Mouse (Mus musculus) lung, postnatal 25 days (tissue): ENCODE results near the gene Ap2a1.
A peak's percentile ranks its signal among the peaks of the same experiment; 100 is the strongest.

ENCODE experiments used
- DNase-seq: peaks from one replicate; pipeline ENCODE4 v3.0.0; 2022; ENCODE audit warnings: low spot score

Ap2a1 gene

DNA sequence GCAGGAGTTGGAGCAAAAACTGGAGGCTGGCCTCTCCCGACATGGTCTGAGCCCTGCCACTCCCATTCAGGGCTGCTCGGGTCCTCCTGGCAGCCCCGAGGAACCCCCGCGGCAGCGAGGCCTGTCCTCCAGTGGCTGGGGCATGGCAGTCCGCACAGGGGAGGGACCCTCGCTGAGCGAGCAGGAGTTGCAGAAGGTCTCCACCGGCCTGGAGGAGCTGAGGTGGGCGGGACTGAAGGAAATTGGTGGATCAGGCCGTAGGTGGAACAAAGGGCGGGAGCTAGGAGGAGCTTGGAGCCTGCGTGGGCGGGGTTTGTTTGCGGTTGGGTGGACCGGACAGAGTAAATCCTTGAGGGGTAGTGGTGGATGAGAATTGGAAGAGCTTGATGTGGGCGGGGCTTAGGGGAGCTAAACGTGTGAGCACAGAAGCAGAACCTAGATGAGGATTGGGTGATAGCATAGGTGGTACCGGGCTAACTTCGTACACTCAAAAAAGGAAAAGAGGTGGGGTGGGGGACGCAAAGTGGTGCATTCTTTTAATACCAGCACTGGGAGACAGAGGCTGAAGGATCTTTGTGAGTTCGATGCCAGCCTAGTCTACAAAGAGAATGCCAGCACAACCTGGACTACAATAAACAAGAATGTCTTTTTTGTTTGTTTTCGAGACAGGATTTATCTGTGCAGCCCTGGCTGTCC lies 23.5 kb upstream of the Ap2a1 start:
- peak; percentile 97 for DNase-seq

DNA sequence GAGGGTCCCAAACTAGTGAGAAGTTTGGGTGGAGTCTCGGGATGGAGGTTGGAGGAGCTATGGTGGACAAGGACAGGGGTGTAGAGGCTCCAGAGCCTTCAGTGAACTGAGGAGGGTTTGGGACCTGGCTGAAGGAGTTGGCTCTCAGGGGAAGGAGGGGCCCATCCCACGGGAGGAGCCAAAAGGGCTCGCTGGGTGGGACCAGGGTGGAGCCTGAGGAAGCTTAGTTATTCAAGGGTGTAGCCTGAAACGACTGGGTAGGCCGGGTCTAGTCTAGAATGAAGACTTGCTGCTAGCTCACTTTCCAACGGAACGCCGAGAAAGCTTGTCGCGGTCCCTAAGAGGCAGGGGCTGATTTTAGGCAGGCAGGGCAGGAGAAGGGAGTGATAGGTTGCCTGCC lies 22.7 kb upstream of the Ap2a1 start:
- peak; percentile 86 for DNase-seq

DNA sequence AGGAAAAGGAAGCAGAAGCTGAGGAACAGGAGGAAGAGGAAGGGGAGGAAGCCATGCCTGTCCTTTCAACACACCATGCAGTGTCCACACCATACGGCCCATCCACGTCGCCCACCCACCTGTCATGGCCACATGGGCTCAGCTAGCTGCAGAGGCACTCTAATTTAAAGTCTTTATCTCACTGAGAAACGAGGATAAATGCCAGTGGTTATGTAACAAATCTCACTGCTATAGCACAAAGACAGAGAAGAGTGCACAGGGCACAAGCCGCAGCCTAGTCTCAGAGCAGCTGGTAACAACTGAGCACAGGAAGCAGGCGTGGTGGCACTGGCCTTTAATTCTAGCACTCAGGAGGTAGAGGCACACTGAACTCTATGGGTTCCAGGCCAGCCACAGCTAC lies 20.6 kb upstream of the Ap2a1 start:
- no peak for DNase-seq

DNA sequence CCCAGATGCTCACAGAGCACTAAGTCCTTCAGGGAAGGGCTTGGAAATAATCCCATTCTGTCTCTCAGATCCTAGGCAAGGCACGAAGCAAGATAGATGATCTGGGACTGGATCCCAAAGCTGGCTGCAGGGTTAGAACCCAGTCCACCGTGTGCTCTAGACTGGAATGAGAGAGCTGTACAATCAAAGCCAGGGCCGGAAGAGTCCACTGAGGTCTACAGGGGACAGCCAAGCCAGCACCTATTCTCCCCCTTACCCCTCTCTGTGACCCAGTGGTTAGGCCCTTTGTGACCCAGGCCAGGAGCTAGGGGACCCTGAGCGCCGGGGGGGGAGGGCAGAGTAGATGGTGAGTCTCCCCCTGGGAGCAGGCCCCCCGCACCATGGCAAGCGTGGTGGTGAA lies 13.6 kb upstream of the Ap2a1 start, which contains the start of gene Tsks:
TSS of gene Tsks (plus strand) at position 301 of the 400 bp plus-strand sequence.
- no peak for DNase-seq

DNA sequence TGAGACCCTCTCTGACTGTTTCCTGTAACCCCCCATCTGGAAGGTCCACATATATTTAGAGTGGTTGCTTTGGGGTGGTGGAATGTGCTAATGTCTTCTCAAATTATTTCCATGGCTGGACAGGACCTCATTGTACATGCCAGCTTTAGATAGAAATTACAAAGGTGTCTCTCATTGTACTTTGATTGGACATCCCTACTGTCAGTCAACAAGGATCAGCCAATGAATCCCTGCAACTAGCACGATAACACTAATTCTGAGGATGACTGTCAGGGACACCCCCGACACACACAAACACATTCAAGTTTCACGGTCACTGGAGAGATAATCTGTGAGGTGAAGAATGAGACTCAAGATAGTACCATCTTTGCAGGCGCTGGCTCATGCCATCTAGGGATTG lies 9.4 kb upstream of the Ap2a1 start:
- no peak for DNase-seq

DNA sequence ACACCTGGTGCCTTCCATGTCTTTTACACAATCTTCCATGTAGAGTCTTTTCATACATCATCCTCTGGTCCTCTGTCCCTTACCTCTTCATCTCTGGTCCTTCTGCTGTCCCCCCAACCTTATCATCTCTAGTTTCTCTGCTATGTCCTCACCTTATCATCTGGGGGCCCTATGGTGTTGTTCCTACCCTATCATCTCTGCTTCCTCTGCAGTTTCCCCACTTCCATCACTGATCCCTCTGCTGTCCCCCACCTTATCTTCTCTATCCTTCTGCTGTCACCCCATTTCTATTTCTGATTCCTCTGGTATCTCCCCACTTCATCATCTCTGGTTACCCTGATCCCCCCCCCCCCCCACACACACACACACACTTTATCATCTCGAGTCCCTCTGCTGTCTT lies 726 bp downstream of the Ap2a1 start:
- no peak for DNase-seq

DNA sequence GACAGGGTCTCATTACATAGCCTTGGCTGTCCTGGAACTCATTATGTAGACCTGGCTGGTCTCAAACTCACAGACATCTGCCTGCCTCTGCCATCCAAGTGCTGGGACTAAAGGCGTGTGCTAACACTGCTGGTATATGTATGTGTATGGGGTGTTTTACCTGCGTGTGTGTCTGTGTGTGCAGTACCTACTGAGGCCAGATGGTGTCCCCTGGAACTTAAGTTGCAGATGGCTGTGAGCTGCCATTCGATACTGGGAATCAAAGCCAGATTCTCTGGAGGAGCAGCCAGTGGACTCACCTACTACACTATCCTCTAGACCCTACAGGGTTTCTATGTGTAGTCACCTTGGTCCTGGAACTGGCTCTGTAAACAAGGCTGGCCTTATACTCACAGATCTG lies 3.8 kb downstream of the Ap2a1 start:
- DNase-seq = no peak

DNA sequence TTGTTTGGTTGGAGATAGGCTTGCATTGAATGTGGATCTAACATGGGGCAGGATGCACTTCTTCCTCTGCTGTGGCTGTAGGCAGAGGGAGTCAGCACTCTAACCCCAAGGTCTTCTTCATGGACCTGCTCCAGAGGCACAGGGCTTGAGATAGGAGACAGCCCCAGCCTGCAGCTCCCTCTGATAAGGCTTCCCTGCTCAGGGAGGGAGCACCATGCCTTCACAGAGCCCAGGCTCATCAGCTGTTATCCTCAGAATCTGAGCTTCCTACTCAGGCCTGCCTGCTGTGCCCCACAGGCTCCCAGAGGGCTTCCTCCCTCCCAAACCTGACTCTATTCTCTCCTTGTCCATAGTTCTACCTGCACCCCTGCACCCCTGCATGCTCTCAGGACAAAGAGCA lies 6.8 kb downstream of the Ap2a1 start:
- DNase-seq = no peak

DNA sequence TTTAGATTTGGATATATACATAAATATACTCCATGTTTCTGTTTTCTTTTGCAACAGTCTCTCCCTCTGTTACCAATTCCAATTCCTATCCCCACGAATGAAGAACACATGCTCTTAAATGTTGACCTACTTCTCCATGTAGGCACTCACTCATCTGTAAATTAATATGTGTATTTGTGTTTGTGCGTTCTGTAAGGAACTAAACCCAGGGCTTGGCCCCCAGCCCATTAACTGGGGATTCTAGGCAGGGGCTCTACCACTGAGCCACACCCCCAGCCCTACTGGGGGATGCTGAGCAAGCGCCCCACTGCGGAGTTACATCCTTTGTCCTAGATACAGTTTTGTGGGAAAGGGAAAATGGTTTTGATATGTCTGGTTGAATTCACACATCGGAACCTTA lies 10.2 kb downstream of the Ap2a1 start:
- DNase-seq = no peak

DNA sequence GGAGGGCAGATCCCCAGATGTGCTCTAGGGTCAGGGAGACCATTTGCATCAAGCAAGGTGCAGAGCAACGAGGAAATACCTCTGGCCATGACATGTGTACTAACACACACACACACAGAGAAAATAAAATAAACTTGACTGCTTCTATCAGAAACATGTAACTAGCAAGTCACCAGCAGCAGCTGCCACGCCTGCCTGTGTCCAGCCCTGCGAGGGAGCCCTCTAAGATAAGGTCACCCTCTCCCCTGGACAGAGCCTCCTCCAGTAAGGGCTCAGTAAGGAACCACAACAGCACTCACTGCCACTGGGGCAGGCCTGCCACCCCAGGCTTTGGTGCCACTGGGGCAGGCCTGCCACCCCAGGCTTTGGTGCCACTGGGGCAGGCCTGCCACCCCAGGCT lies 11.1 kb downstream of the Ap2a1 start:
- no peak for DNase-seq

DNA sequence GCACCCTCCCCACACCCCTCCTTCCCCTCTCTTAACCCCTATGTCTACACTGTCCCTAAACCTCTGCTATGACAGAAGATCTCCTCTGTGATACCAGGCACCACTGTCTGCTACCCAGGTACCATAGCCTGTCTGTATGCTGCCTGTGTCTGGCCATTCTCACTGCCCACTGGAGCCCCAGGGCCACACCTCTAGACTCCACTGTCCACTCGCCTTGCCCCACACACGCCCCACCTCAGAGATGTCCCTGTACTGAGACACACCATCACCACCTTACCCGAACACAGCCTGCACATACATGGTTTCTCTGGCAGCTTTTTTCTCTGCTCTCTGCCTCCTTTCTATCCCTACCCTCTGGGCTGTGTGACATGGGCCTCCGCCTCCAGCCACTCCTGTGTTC lies 12.4 kb downstream of the Ap2a1 start:
- DNase-seq = no peak

DNA sequence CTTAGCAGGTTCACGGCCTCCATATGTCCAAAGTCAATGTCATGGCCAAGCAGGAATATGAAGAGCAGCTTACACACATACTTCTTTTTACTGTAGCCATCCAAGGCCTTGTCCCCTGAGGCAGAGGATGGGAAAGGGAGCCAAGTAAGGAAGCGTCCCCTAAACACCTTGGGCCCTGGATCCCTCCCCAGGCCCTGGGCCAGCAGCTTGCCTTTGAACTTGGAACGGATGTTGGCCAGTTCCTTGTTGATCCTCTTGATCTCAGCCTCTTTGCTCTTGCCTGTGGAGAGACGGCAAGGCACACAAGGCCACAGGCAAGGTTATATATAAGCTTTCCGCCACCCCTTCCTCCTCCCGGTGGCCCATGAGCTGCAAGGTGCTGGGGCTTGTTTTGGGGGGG lies 13.1 kb downstream of the Ap2a1 start:
- no peak for DNase-seq

DNA sequence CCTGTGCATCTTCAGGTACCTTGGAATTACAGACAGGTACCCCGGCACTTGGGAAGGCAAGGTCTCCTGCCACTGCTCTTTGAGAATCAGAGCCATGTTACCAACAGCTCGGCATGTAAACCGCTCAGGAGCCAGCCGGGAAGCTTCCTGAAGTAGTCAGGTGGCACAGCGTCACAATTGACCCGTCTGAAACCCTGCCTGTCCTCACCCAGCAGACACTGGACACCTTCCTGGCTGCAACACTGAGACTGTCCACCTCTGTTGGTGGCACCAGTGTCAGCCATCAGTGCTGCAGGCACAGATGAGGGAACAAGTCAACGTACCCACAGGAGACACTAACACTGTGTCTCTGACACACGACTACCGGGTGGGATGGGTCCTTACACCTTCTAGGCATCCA lies 14.0 kb downstream of the Ap2a1 start:
- no peak for DNase-seq

DNA sequence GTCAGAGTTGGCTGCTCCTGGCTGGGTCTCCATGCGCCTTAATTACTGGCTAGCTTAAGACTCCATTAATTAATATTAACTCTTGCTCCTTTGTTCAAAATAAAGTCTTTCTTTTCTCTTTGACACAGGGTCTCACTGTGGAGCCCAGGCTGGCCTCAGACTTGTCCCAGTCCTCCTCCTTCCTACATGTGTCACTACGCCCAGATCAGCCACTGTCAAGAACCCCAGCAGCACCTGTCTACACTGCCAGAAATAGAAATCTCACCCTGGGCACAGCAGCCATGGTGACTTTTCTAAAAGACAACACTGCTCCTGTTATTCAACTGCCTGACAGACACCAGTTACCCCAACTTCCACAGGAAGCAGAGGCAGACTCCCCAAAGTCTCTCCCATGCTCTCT lies 14.9 kb downstream of the Ap2a1 start:
- DNase-seq = no peak

DNA sequence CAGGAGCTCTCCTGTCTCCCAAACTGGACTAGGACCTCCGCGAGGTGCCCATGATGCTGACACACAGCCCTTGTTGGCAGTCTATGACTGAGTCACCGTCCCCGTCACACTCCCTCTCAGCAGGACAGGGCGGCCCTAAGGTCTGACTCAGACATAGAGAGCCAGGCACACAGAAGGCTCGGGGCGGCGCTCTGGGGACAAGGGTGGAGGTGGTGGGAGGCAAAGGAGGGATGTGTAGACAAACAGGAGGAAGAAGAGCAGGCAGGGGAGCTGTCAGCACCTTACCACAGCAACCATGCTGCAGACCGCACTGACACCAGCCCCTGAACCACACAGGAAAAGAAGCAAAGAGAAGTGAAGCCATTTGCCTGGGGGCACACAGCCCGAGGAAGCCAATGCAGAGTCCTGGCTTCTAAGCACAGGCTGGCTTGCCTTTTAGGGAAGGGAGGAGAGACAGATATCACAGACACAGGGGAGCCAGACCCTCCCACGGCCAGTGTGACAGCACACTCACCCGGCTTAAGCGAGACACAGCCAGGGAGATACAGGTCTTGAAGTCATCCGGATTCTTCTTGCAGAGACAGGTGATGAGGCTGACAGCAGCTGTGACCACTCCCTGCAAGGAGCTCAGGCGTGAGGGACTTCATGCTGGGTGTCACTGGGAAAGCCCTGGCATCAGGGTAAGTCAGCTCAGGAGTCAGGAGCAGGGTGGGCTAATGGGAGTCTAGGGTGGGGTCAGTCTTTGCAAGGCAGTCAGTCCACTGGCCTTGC lies 20.4 kb downstream of the Ap2a1 start:
- no peak for DNase-seq

DNA sequence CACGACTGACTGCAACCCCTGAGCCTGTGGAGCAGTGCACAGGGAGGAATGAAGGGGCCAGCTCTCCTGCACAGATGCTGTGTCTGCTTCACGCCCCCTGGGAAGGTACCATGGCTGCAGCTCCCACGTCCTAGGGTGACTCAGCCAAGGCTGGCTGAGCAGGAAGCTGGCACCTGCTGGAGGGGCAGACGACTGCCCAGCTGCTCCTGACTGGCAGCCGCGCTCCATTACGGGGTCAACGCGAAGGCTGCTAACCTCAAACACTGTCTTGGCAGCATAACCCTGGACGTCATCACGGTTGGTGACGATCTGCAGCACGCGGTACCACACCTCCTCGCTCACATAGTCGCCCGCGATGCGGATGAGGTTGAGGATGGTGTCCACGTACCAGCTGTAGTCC lies 23.9 kb downstream of the Ap2a1 start:
- DNase-seq = no peak

DNA sequence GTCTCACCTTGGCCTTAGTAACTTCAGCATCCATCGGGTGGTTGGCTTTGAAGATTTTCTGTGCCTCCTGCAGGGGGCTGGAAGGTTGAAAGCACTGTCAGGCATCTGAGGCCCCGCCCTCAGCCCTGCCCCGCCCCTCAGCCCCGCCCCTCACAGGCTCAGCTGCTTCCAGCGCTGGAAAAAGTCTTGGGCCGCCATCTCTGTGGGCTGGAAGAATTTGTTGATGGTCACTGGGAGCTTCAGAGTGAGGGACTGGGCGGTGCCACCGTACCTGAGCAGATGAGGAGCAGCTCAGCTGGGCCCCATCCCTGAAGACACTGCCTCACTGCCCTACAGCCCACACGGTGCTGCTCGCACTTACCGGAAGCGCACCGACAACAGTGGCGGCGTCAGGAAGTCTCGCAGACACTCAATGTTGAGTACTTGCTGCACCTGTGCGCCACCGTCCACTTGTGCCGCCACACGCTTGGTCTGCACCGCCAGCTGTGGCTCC lies 28.0 kb downstream of the Ap2a1 start:
- DNase-seq = peak; percentile 42

DNA sequence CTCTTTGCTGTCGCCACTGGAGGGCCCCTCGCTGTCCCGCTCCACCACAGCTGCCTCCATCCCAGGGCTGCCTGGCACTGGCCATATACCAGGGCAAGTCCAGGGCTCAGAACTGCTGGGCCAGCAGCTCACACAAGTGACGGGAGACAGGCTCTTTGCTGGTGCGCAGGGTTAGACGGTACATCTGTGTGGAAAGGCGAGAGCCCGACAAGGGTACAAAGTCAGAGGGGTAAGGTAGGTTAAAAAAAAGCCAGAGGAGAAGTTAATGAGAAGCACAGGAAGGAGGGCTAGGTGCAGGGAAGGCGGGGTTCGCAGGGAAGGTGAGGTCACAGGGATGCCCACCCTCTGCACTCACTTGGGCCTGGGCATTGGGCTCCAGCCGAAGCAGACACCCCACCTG lies 28.7 kb downstream of the Ap2a1 start:
- DNase-seq = no peak

DNA sequence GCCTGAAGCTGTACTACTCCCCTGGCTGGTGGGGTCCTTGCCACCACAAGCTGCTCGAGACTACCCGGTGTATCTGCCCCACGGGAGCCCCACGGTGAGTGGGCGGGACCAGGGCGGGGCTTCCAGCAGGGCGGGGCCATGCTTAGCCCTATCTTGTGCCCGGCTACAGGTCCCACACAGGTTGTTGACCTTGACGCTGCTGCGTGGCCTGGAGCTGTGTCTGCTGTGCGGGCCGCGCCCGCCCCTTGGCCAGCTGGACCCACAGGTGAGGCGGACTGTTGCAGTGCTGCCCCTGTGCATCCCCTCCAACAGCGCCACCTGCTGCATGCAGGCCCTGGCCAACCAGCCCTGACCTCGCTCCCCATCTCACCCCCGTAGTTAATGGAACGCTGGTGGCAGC lies 30.7 kb downstream of the Ap2a1 start:
- no peak for DNase-seq

DNA sequence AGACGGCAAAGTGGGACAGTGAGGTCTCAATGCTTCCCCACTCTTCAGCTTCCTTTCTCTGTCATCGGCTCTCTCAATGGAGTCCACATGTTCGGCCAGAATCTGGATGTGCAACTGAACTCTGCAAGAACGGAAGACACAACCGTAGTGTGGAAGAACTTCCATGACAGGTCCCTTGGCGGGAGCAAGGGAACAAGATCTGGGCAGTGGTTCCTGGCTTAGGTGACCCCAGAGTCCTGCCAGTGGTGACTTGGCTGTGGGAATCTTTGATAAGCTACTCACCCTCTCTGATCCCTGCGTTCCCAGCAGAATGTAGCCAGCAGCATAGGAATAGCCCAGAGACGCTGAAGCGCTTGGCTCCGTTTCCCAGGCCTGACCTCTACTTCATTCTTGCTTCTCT lies 32.8 kb downstream of the Ap2a1 start:
- no peak for DNase-seq

DNA sequence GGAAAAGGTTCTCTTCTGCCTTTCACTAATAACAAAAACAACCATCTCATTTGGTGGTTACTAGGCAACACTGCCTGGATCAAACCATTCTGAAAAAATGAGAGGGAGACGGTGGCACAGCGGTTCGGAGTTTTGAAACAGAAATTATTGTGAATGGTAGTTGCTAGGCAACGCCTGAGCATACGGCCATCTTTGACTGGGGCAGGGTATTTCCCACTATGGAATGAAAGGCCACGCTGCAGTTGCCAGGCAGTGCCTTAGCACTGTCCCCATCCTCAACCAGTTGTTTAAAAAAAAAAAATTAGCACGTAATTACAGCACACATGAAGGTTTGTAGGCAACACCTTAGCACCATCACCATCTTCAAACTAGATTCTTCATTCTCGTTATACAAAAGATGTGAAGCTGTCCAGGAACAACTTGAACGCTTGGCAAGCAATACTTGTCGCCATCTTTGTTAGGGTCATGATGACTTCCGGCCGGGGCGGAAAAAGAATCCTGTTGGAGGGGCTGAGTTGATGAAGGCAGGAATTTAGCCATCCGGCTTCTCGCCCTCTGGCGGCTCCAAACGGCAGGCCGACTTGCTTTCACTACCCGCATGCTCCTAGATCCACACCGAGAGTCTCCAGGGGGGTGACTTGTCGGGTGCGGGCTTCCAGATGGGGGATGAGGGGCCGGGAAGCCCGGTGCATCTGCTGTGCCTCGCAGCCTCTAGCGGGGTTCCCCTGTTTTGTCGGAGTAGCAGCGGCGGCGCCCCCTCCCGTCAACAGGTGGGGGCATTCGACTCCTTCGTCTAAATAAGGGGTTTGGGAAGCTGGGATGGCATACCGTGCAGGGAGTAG lies 33.5 kb downstream of the Ap2a1 start, which contains the start of gene Fuz:
TSS of gene Fuz (plus strand) at position 487 of the 842 bp plus-strand sequence.
- DNase-seq = peak; percentile 94

DNA sequence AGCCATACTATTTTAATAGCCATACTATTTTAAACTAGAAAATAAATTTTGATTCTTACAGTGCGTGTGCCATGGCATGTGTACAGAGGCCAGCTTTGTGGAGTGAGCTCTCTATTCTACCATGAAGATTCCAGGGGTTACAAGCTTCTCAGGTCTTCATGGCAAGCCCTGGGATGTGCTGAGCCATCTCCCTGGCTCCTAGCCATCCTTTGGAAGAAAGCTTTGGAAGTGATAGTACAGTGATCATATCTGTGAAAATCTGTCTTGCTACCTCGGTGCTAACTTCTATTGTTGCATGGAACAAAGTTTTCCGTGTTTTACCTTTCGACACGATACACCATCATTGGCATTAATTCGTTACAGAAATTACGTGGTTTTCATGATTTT lies 34.1 kb downstream of the Ap2a1 start:
- no peak for DNase-seq

DNA sequence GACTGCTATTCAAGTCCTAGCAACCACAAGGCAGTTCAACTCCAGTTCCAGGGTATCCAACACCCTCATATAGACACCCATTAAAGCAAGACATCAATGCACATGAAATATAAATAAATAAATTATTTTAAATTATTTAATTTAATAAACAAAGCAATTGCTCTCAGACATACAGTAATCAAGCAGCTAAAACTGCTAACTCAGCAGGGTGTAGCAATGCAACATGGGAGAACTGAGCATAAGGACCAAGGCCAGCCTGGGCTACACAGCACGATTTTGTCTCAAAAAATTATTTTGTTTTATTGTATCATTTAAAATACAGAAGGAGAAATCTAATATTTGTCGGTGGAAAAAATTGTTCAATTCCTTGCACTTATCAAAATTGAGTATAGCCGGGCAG lies 35.1 kb downstream of the Ap2a1 start:
- DNase-seq = no peak
